12 mouse cellular contexts compared by ENCODE assay signal in genomic region chr9:121358418-121358817, GRCm38 (mm10).
A peak's percentile ranks its signal among the peaks of the same experiment; 100 is the strongest.
DNase-seq lines count a peak whose midpoint lies in the region; ATAC-seq and TF ChIP-seq lines count a peak whose summit lies in the region.
"Had no signal": no experiment of that assay in that cellular context is flagged by ENCODE, and none has a peak within 500 bp of the region (broad histone marks: within the 10 kb centered on the region; RNA-seq: fewer than 3 reads in every experiment).

No protein-coding gene starts in this region.

- TF ChIP-seq POLR2A in myocyte (IDR thresholded peaks at IDR 0.05; ENCODE audit: insufficient read length, low read depth), result no peak

- ATAC-seq in embryonic facial prominence, embryonic 13.5 days (ENCODE audit: insufficient number of reproducible peaks, insufficient read depth, low FRiP score, low TSS enrichment, low read depth), result no peak
- no peak for ATAC-seq in forebrain, embryonic 13.5 days
- ATAC-seq: intestine, postnatal 0 days had no signal

- no peaks in the 10 kb centered on the region for H3K36me3 ChIP-seq in embryonic facial prominence, embryonic 13.5 days
- H3K36me3 ChIP-seq in embryonic facial prominence, embryonic 10.5 days (replicated peaks), result no peaks in the 10 kb centered on the region
- peaks cover 4% of the 10 kb centered on the region; the same call in 1 of the 2 replicates for H3K36me3 ChIP-seq in forebrain, embryonic 13.5 days (ENCODE audit: poor library complexity, severe bottlenecking)
- no peaks in the 10 kb centered on the region for H3K36me3 ChIP-seq in myocyte (ENCODE audit: control insufficient read depth, insufficient read depth)

- H3ac ChIP-seq in myocyte (ENCODE audit: control insufficient read depth, insufficient read length), result no peak overlapping the region

- no peak for DNase-seq in embryonic facial prominence, embryonic 10.5 days (ENCODE audit: low spot score)
- DNase-seq in kidney, adult 18-20 months, result peak; percentile 44
- no peak for DNase-seq in kidney, postnatal 14 days
- DNase-seq in embryo, embryonic 10.5 days (ENCODE audit: low spot score), result no peak
- no peak for DNase-seq in frontal cortex, adult 2 months (ENCODE audit: extremely low spot score in 1 of 2, low spot score in 1 of 2)
- DNase-seq: cerebellum, adult 9-10 months had no signal

- no peaks in the 10 kb centered on the region for H3K9me3 ChIP-seq in embryonic facial prominence, embryonic 13.5 days
- no peaks in the 10 kb centered on the region for H3K9me3 ChIP-seq in embryonic facial prominence, embryonic 10.5 days
- H3K9me3 ChIP-seq in forebrain, embryonic 13.5 days (replicated peaks), result no peaks in the 10 kb centered on the region

- H3K4me1 ChIP-seq in embryonic facial prominence, embryonic 13.5 days, result peaks cover 51% of the 10 kb centered on the region
- peaks cover 43% of the 10 kb centered on the region for H3K4me1 ChIP-seq in embryonic facial prominence, embryonic 10.5 days
- H3K4me1 ChIP-seq in forebrain, embryonic 13.5 days, result peaks cover 56% of the 10 kb centered on the region

- peak overlapping the region; percentile 57; the same call in 1 of the 2 replicates for H3K27ac ChIP-seq in embryonic facial prominence, embryonic 13.5 days
- H3K27ac ChIP-seq in embryonic facial prominence, embryonic 10.5 days (replicated peaks), result no peak overlapping the region
- peak overlapping the region; percentile 35; the same call in 1 of the 2 replicates for H3K27ac ChIP-seq in forebrain, embryonic 13.5 days
- H3K27ac ChIP-seq: macrophage had no signal

- H3K4me2 ChIP-seq in embryonic facial prominence, embryonic 13.5 days, result no peak overlapping the region
- H3K4me2 ChIP-seq in forebrain, embryonic 13.5 days, result no peak overlapping the region
- H3K4me2 ChIP-seq in myocyte (ENCODE audit: low read depth), result peak overlapping the region; percentile 35
- H3K4me2 ChIP-seq: liver, embryonic 11.5 days had no signal

- no peak overlapping the region for H3K9ac ChIP-seq in embryonic facial prominence, embryonic 13.5 days
- H3K9ac ChIP-seq in forebrain, embryonic 13.5 days, result peak overlapping the region; percentile 26; the same call in 1 of the 2 replicates

- H3K79me2 ChIP-seq in myocyte (ENCODE audit: control insufficient read depth, insufficient read depth), result peaks cover 69% of the 10 kb centered on the region

- H3K27me3 ChIP-seq in embryonic facial prominence, embryonic 13.5 days, result no peaks in the 10 kb centered on the region
- no peaks in the 10 kb centered on the region for H3K27me3 ChIP-seq in embryonic facial prominence, embryonic 10.5 days (replicated peaks; ENCODE audit: low read depth, poor library complexity, severe bottlenecking)
- H3K27me3 ChIP-seq in forebrain, embryonic 13.5 days, result no peaks in the 10 kb centered on the region
- H3K27me3 ChIP-seq in myocyte (ENCODE audit: control insufficient read depth, insufficient read depth, insufficient read length), result no peaks in the 10 kb centered on the region

- 50% methylated on average over 8 of the region's 8 CpGs for WGBS in embryonic facial prominence, embryonic 13.5 days
- WGBS in embryonic facial prominence, embryonic 10.5 days, result 65% methylated on average over 8 of the region's 8 CpGs
- WGBS in forebrain, embryonic 13.5 days, result 57% methylated on average over 8 of the region's 8 CpGs

- no peak overlapping the region for H3K4me3 ChIP-seq in embryonic facial prominence, embryonic 13.5 days
- no peak overlapping the region for H3K4me3 ChIP-seq in embryonic facial prominence, embryonic 10.5 days
- no peak overlapping the region for H3K4me3 ChIP-seq in forebrain, embryonic 13.5 days
- no peak overlapping the region for H3K4me3 ChIP-seq in myocyte

TF ChIP-seq in myocyte, 11 proteins besides CTCF, POLR2A, EP300 and RAD21:
- TF ChIP-seq SRF (IDR thresholded peaks at IDR 0.05; ENCODE audit: control insufficient read depth, insufficient read length, low read depth) (no peak), POLR2AphosphoS2 (IDR thresholded peaks at IDR 0.05; ENCODE audit: insufficient read length, low read depth) (no peak), MYOG (IDR thresholded peaks at IDR 0.05; ENCODE audit: control insufficient read depth in 1 of 3, insufficient read depth in 1 of 3, insufficient read length in 2 of 3, low read depth in 2 of 3) (peak in 2 of 3 experiments; percentile 15 to 51), MYOD1 (IDR thresholded peaks at IDR 0.05; ENCODE audit: control insufficient read depth in 1 of 3, insufficient read length in 2 of 3, low read depth in 2 of 3) (peak in 1 of 3 experiments; percentile 57), MAX (IDR thresholded peaks at IDR 0.05; ENCODE audit: low read depth) (no peak)
TF ChIP-seq in myocyte: peak in this region for 2.
